In the genomic region with DNA sequence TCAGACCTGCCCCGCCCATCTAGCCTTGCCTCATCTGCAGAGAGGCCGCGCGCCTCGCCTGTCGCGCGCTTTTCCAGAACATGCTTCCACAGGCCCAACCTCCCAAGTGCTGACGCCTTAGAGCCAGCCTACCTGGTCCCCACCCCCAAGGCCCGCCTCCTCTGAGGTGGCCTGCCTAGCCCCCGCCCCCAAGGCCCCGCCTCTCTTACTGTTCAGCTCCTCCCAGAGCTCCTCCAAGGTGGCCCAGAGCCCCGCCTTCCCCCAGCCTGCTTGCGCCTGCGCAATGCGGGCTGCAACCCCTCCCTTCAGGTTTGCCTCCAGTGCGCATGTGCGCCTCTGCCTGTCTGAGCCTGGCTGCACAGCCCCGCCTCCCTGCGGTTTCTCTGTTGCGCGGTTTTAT, we compare ENCODE assay signal across 8 mouse cellular contexts. TPM values are rescaled to one million over a fixed set of nuclear protein-coding genes. Genes with fewer than 3 reads are reported as not detected.
DNase-seq lines count a peak whose midpoint lies in the region; ATAC-seq and TF ChIP-seq lines count a peak whose summit lies in the region.

No protein-coding gene starts in this region.

- DNase-seq in WW6 (ENCODE audit: low read depth, low spot score): peak; percentile 81
- peak; percentile 85 to 90 for DNase-seq in cerebellum, postnatal 4 days (ENCODE audit: low spot score in 2 of 2)
- DNase-seq in frontal cortex, postnatal 25 days (ENCODE audit: low spot score in 2 of 2): peak; percentile 71 to 84
- DNase-seq in layer of hippocampus, adult 9-11 months: peak; percentile 96
- peak; percentile 95 for DNase-seq in lung, embryonic 14.5 days

- TF ChIP-seq CTCF in lung, embryonic 14.5 days (IDR thresholded peaks at IDR 0.05; ENCODE audit: low read depth): no peak
- no peak for TF ChIP-seq CTCF in testis, adult 2 months (IDR thresholded peaks at IDR 0.05; ENCODE audit: control insufficient read depth, insufficient read depth, insufficient replicate concordance, low read depth, low read length)

- H3K9ac ChIP-seq in hindbrain, embryonic 12.5 days: no peak overlapping the region
- no peak overlapping the region for H3K9ac ChIP-seq in lung, embryonic 14.5 days
- H3K9ac ChIP-seq in neural tube, embryonic 15.5 days (replicated peaks): no peak overlapping the region

- 0 out of 2 replicates have a peak, but pooled peaks cover 4% of the 10 kb centered on the region for H3K36me3 ChIP-seq in hindbrain, embryonic 12.5 days
- H3K36me3 ChIP-seq in lung, embryonic 14.5 days (ENCODE audit: insufficient read depth): no peaks in the 10 kb centered on the region
- H3K36me3 ChIP-seq in neural tube, embryonic 15.5 days: no peaks in the 10 kb centered on the region
- H3K36me3 ChIP-seq in testis, adult 2 months (ENCODE audit: control insufficient read depth, insufficient read depth, low read length): no peaks in the 10 kb centered on the region

- H3K27me3 ChIP-seq in hindbrain, embryonic 12.5 days: no peaks in the 10 kb centered on the region
- no peaks in the 10 kb centered on the region for H3K27me3 ChIP-seq in lung, embryonic 14.5 days (ENCODE audit: insufficient read depth, low read length)
- H3K27me3 ChIP-seq in neural tube, embryonic 15.5 days (replicated peaks): no peaks in the 10 kb centered on the region
- H3K27me3 ChIP-seq in testis, adult 2 months (ENCODE audit: control insufficient read depth, insufficient read depth, low read length): no peaks in the 10 kb centered on the region

- 55% methylated on average over 22 of the region's 22 CpGs for WGBS in hindbrain, embryonic 12.5 days
- WGBS in lung, embryonic 14.5 days: 51% methylated on average over 20 of the region's 22 CpGs
- 61% methylated on average over 22 of the region's 22 CpGs for WGBS in neural tube, embryonic 15.5 days

- H3K27ac ChIP-seq in hindbrain, embryonic 12.5 days: 0 out of 2 replicates have a peak overlapping the region, but pooled peaks have one; percentile 17
- H3K27ac ChIP-seq in lung, embryonic 14.5 days (ENCODE audit: low read depth): no peak overlapping the region
- H3K27ac ChIP-seq in neural tube, embryonic 15.5 days (replicated peaks): peak overlapping the region; percentile 75; the same call in 1 of the 2 replicates
- no peak overlapping the region for H3K27ac ChIP-seq in testis, adult 2 months (ENCODE audit: control insufficient read depth, insufficient read depth, low read depth, low read length)

- peaks cover 30% of the 10 kb centered on the region for H3K9me3 ChIP-seq in hindbrain, embryonic 12.5 days (replicated peaks)
- peaks cover 10% of the 10 kb centered on the region; the same call in 1 of the 2 replicates for H3K9me3 ChIP-seq in lung, embryonic 14.5 days (ENCODE audit: low read depth, low read length)
- peaks cover 3% of the 10 kb centered on the region; the same call in 1 of the 2 replicates for H3K9me3 ChIP-seq in neural tube, embryonic 15.5 days (replicated peaks)

- H3K4me1 ChIP-seq in hindbrain, embryonic 12.5 days: no peaks in the 10 kb centered on the region
- H3K4me1 ChIP-seq in lung, embryonic 14.5 days (ENCODE audit: insufficient read depth): no peaks in the 10 kb centered on the region
- H3K4me1 ChIP-seq in neural tube, embryonic 15.5 days: no peaks in the 10 kb centered on the region
- H3K4me1 ChIP-seq in testis, adult 2 months (ENCODE audit: control insufficient read depth, insufficient read depth, low read length): peaks cover 18% of the 10 kb centered on the region

- TF ChIP-seq POLR2A in testis, adult 2 months (IDR thresholded peaks at IDR 0.05; ENCODE audit: control insufficient read depth, low read depth, low read length): no peak

- ATAC-seq in hindbrain, embryonic 12.5 days (ENCODE audit: low FRiP score): peak; percentile 93
- ATAC-seq in lung, embryonic 14.5 days (ENCODE audit: insufficient read depth): peak; percentile 91
- peak; percentile 94 for ATAC-seq in neural tube, embryonic 15.5 days (ENCODE audit: low FRiP score)

- peak overlapping the region; percentile 53 for H3K4me2 ChIP-seq in hindbrain, embryonic 12.5 days (replicated peaks)
- H3K4me2 ChIP-seq in lung, embryonic 14.5 days: peak overlapping the region; percentile 57
- peak overlapping the region; percentile 69 for H3K4me2 ChIP-seq in neural tube, embryonic 15.5 days

- peak overlapping the region; percentile 53 for H3K4me3 ChIP-seq in hindbrain, embryonic 12.5 days
- peak overlapping the region; percentile 39; the same call in 1 of the 2 replicates for H3K4me3 ChIP-seq in lung, embryonic 14.5 days (ENCODE audit: low read depth, low read length)
- peak overlapping the region; percentile 51 for H3K4me3 ChIP-seq in neural tube, embryonic 15.5 days (replicated peaks)
- H3K4me3 ChIP-seq in testis, adult 2 months (ENCODE audit: control insufficient read depth, low read depth, low read length): peak overlapping the region; percentile 64

RNA-seq across cellular contexts. Expression of a gene that starts 2.0 kb away (rescaled TPM):
- polyA plus RNA-seq in hindbrain, embryonic 12.5 days (2016; fragmentation: Nextera tagmentation; extraction: Ambion mirVana): 8.5 and 12.5 TPM in 2 replicates
- polyA plus RNA-seq in lung, embryonic 14.5 days (2014; fragmentation: Nextera tagmentation; extraction: Ambion mirVana): 4.0 and 4.3 TPM in 2 replicates
- polyA plus RNA-seq in neural tube, embryonic 15.5 days (2015; fragmentation: Nextera tagmentation; extraction: Ambion mirVana): 3.9 and 4.7 TPM in 2 replicates
- polyA plus RNA-seq in testis, adult 2 months (2012; rRNA removed): 11.8 and 23.0 TPM in 2 replicates

RNA-seq across cellular contexts. Expression of a gene that starts 2.1 kb away (rescaled TPM):
- polyA plus RNA-seq in hindbrain, embryonic 12.5 days (2016; fragmentation: Nextera tagmentation; extraction: Ambion mirVana): 69.2 and 71.7 TPM in 2 replicates
- 49.9 and 52.7 TPM in 2 replicates for polyA plus RNA-seq in lung, embryonic 14.5 days (2014; fragmentation: Nextera tagmentation; extraction: Ambion mirVana)
- 56.1 and 60.4 TPM in 2 replicates for polyA plus RNA-seq in neural tube, embryonic 15.5 days (2015; fragmentation: Nextera tagmentation; extraction: Ambion mirVana)
- 4.8 and 5.4 TPM in 2 replicates for polyA plus RNA-seq in testis, adult 2 months (2012; rRNA removed)

Comparison
In these comparisons a context has a peak if more than half of its experiments do, and no peak if none do; other contexts are left out.
1. H3K27ac ChIP-seq: peak in hindbrain, embryonic 12.5 days (single experiment) and neural tube, embryonic 15.5 days (single experiment); none in lung, embryonic 14.5 days (single experiment) and testis, adult 2 months (single experiment).
2. Peak in every context shown above with its lines, with median percentiles within 50 percentile points of each other: DNase-seq, ATAC-seq, H3K4me2 ChIP-seq and H3K4me3 ChIP-seq.